Mouse (Mus musculus) kidney, embryonic 16.5 days (tissue): ENCODE results near the gene Ube2a. TPM values are rescaled to one million over a fixed set of nuclear protein-coding genes. Genes with fewer than 3 reads are reported as not detected.
A peak's percentile ranks its signal among the peaks of the same experiment; 100 is the strongest.

Source experiments
- ATAC-seq: fragments of 200-750 bp; cut with Nextera tagmentation; 2 replicates; pipeline ENCODE4 v1.8.0; 2017; ENCODE audit warnings: moderate TSS enrichment; ENCODE audit not compliant: low FRiP score, low TSS enrichment
- H3K27ac ChIP-seq: fragments of 300-500 bp; sonication (generic); 2 replicates; pipeline ENCODE4 v1.5.1; 2014; ENCODE audit warnings: low read length
- H3K27me3 ChIP-seq: fragments of 300-500 bp; sonication (generic); 2 replicates; pipeline ENCODE4 v1.6.1; 2014; ENCODE audit warnings: low read length, control low read depth, mixed read lengths; ENCODE audit not compliant: insufficient read depth
- H3K36me3 ChIP-seq: fragments of 300-500 bp; sonication (generic); 2 replicates; pipeline ENCODE4 v1.6.1; 2014; ENCODE audit warnings: low read length, control low read depth, mixed read lengths; ENCODE audit not compliant: insufficient read depth
- H3K4me1 ChIP-seq: fragments of 300-500 bp; sonication (generic); 2 replicates; pipeline ENCODE4 v1.6.1; 2014; ENCODE audit warnings: low read length, control low read depth, mixed read lengths; ENCODE audit not compliant: insufficient read depth
- H3K4me2 ChIP-seq: fragments of 300-500 bp; sonication (generic); replicated peaks from 2 replicates; pipeline ENCODE4 v1.6.1; 2014; ENCODE audit warnings: low read depth, low read length
- H3K4me3 ChIP-seq: fragments of 300-500 bp; sonication (generic); 2 replicates; pipeline ENCODE4 v1.5.1; 2014; ENCODE audit warnings: mild to moderate bottlenecking, low read length
- H3K9ac ChIP-seq: fragments of 300-500 bp; sonication (generic); replicated peaks from 2 replicates; pipeline ENCODE4 v1.6.1; 2014; ENCODE audit warnings: low read length
- H3K9me3 ChIP-seq: fragments of 300-500 bp; sonication (generic); 2 replicates; pipeline ENCODE4 v1.6.1; 2016; ENCODE audit warnings: low read length, control low read depth
- WGBS: fragments of 180-500 bp; shearing (Covaris S2); extraction: QIAGEN DNeasy Blood & Tissue Kit; methylation state at CpG from one replicate; pipeline ENCODE4 v1.1.7; 2014; 5-methylcytosine and 5-hydroxymethylcytosine counted together
- polyA plus RNA-seq: library from polyadenylated mRNA; unstranded; fragments of >200 nt; fragmentation: Nextera tagmentation; extraction: Ambion mirVana; gene quantifications from 2 replicates; pipeline ENCODE4 v1.2.1, GENCODE M21; 2015

Gene Ube2a
- polyA plus RNA-seq: 116 and 118 TPM in 2 replicates

GRCm38 (mm10) chrX:36873765-36874164 is at the start of gene Ube2a, which contains the start of gene C330007P06Rik:
Gene Ube2a, plus strand, starts transcription at chrX:36873900.
Gene C330007P06Rik, minus strand, starts transcription at chrX:36874111.
- peak; percentile 31 for ATAC-seq
- Histone ChIP-seq H3K27ac (peak within 1 kb of the TSS; percentile 77), H3K27me3 (no peaks in the 10 kb centered on the region), H3K36me3 (no peaks in the 10 kb centered on the region), H3K4me2 (peak within 1 kb of the TSS; percentile 61), H3K9ac (peak within 1 kb of the TSS; percentile 79), H3K4me1 (no peaks in the 10 kb centered on the region), H3K4me3 (peak within 1 kb of the TSS; percentile 66), H3K9me3 (no peaks in the 10 kb centered on the region)
- 33% methylated on average over 8 of the region's 8 CpGs for WGBS

- Histone ChIP-seq H3K27ac (no peak overlapping the region), H3K4me1 (0 out of 2 replicates have a peak, but pooled peaks cover 2% of the 10 kb centered on the region), H3K36me3 (no peaks in the 10 kb centered on the region), H3K4me3 (no peak overlapping the region), H3K9ac (no peak overlapping the region), H3K27me3 (no peaks in the 10 kb centered on the region), H3K4me2 (no peak overlapping the region), H3K9me3 (no peaks in the 10 kb centered on the region)
- WGBS: 81% methylated on average over 10 of the region's 10 CpGs
- ATAC-seq: no peak
Observed at GRCm38 (mm10) chrX:36823932-36824711, 49.6 kb upstream of the Ube2a start.

GRCm38 (mm10) chrX:36825032-36825431 is 48.7 kb upstream of the Ube2a start:
- no peaks in the 10 kb centered on the region for H3K36me3 ChIP-seq
- H3K4me1 ChIP-seq: 0 out of 2 replicates have a peak, but pooled peaks cover 2% of the 10 kb centered on the region
- H3K9me3 ChIP-seq: no peaks in the 10 kb centered on the region
- no peaks in the 10 kb centered on the region for H3K27me3 ChIP-seq
- H3K4me3 ChIP-seq: no peak overlapping the region
- H3K9ac ChIP-seq: no peak overlapping the region
- 32% methylated on average over 2 of the region's 2 CpGs for WGBS
- no peak overlapping the region for H3K4me2 ChIP-seq
- ATAC-seq: no peak
- H3K27ac ChIP-seq: no peak overlapping the region

- Histone ChIP-seq H3K4me1 (0 out of 2 replicates have a peak, but pooled peaks cover 2% of the 10 kb centered on the region), H3K36me3 (no peaks in the 10 kb centered on the region), H3K9me3 (no peaks in the 10 kb centered on the region), H3K4me2 (no peak overlapping the region), H3K27ac (no peak overlapping the region), H3K4me3 (no peak overlapping the region), H3K9ac (no peak overlapping the region), H3K27me3 (no peaks in the 10 kb centered on the region)
- ATAC-seq: no peak
- 81% methylated on average over 4 of the region's 5 CpGs for whole genome bisulfite sequencing
Observed at GRCm38 (mm10) chrX:36826873-36827272, 46.8 kb upstream of the Ube2a start.

- 36% methylated on average over 5 of the region's 5 CpGs for WGBS
- no peak overlapping the region for H3K9ac ChIP-seq
- H3K36me3 ChIP-seq: no peaks in the 10 kb centered on the region
- ATAC-seq: no peak
- H3K4me3 ChIP-seq: no peak overlapping the region
- H3K4me2 ChIP-seq: no peak overlapping the region
- no peaks in the 10 kb centered on the region for H3K27me3 ChIP-seq
- no peaks in the 10 kb centered on the region for H3K9me3 ChIP-seq
- H3K27ac ChIP-seq: no peak overlapping the region
- no peaks in the 10 kb centered on the region for H3K4me1 ChIP-seq
Observed at GRCm38 (mm10) chrX:36830271-36830670, 43.4 kb upstream of the Ube2a start.

- H3K27me3 ChIP-seq: no peaks in the 10 kb centered on the region
- WGBS: 69% methylated on average over 4 of the region's 4 CpGs
- H3K36me3 ChIP-seq: no peaks in the 10 kb centered on the region
- H3K27ac ChIP-seq: no peak overlapping the region
- no peak overlapping the region for H3K4me3 ChIP-seq
- 0 out of 2 replicates have a peak, but pooled peaks have one; percentile 26 for ATAC-seq
- no peak overlapping the region for H3K4me2 ChIP-seq
- no peaks in the 10 kb centered on the region for H3K9me3 ChIP-seq
- no peak overlapping the region for H3K9ac ChIP-seq
- H3K4me1 ChIP-seq: no peaks in the 10 kb centered on the region
Observed at GRCm38 (mm10) chrX:36831632-36832031, 42.1 kb upstream of the Ube2a start.

GRCm38 (mm10) chrX:36833397-36834084 is 40.2 kb upstream of the Ube2a start:
- Histone ChIP-seq H3K9me3 (no peaks in the 10 kb centered on the region), H3K4me3 (peak overlapping the region; percentile 10), H3K36me3 (no peaks in the 10 kb centered on the region), H3K27ac (no peak overlapping the region), H3K27me3 (no peaks in the 10 kb centered on the region), H3K9ac (0 out of 2 replicates have a peak overlapping the region, but pooled peaks have one; percentile 4), H3K4me1 (no peaks in the 10 kb centered on the region), H3K4me2 (peak overlapping the region; percentile 43)
- WGBS: 27% methylated on average over 19 of the region's 19 CpGs
- peak; percentile 14; the same call in 1 of the 2 replicates for ATAC-seq

GRCm38 (mm10) chrX:36837069-36837676 is 36.5 kb upstream of the Ube2a start:
- Histone ChIP-seq H3K27ac (no peak overlapping the region), H3K9me3 (no peaks in the 10 kb centered on the region), H3K9ac (no peak overlapping the region), H3K4me3 (no peak overlapping the region), H3K4me2 (no peak overlapping the region), H3K36me3 (no peaks in the 10 kb centered on the region), H3K27me3 (no peaks in the 10 kb centered on the region), H3K4me1 (no peaks in the 10 kb centered on the region)
- 62% methylated on average over 6 of the region's 6 CpGs for WGBS
- ATAC-seq: peak; percentile 42; the same call in 1 of the 2 replicates

- no peak for ATAC-seq
- Histone ChIP-seq H3K9ac (no peak overlapping the region), H3K9me3 (no peaks in the 10 kb centered on the region), H3K27ac (no peak overlapping the region), H3K27me3 (no peaks in the 10 kb centered on the region), H3K4me2 (no peak overlapping the region), H3K4me1 (no peaks in the 10 kb centered on the region), H3K4me3 (no peak overlapping the region), H3K36me3 (no peaks in the 10 kb centered on the region)
- 59% methylated on average over 7 of the region's 7 CpGs for WGBS
Observed at GRCm38 (mm10) chrX:36839391-36839790, 34.3 kb upstream of the Ube2a start.
